Comparison of ENCODE assay signal across 33 mouse cellular contexts in the genomic region with DNA sequence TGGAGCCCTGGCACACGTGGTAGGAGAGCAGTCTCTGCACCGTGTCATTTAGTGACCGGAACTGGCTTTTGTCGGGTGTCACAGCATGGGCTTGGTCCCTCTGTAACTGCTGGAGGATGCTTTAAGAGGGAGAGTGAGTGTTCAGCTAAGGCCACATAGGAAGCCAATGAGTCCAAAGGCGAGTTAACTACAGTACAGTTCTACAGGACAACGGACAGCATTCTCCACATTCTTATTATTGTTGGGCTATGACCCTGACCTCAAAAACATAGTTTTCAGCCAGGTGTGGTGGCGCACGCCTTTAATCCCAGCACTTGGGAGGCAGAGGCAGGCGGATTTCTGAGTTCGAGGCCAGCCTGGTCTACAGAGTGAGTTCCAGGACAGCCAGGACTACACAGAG. TPM values are rescaled to one million over a fixed set of nuclear protein-coding genes. Genes with fewer than 3 reads are reported as not detected.
"Had no signal": no experiment of that assay in that cellular context is flagged by ENCODE, and none has a peak within 500 bp of the region (broad histone marks: within the 10 kb centered on the region; RNA-seq: fewer than 3 reads in every experiment).

No protein-coding gene starts in this region.

- H3K27me3 ChIP-seq: heart, embryonic 12.5 days; hindbrain, embryonic 12.5 days; intestine, embryonic 15.5 days; limb, embryonic 13.5 days; limb, embryonic 15.5 days; liver, embryonic 12.5 days had no signal

- H3K4me3 ChIP-seq: heart, embryonic 10.5 days; heart, embryonic 12.5 days; hindbrain, embryonic 10.5 days; hindbrain, embryonic 12.5 days; intestine, embryonic 15.5 days; limb, embryonic 13.5 days; limb, embryonic 15.5 days; liver, embryonic 12.5 days had no signal

- H3K4me1 ChIP-seq: heart, embryonic 10.5 days; heart, embryonic 12.5 days; hindbrain, embryonic 10.5 days; hindbrain, embryonic 12.5 days; intestine, embryonic 15.5 days; limb, embryonic 13.5 days; limb, embryonic 15.5 days; liver, embryonic 12.5 days had no signal

- DNase-seq: gastrocnemius, postnatal 14 days; gastrocnemius, postnatal 36 days; kidney, adult 11 months; kidney, adult 8-10 months; kidney, postnatal 10 days; kidney, postnatal 36 days; layer of hippocampus, adult 9-11 months; layer of hippocampus, postnatal 36 days; left cerebral cortex, postnatal 4 days; lung, adult 18-20 months had no signal

- H3K27ac ChIP-seq: heart, embryonic 10.5 days; hindbrain, embryonic 10.5 days; hindbrain, embryonic 12.5 days; hindbrain, embryonic 14.5 days; intestine, embryonic 15.5 days; limb, embryonic 13.5 days; limb, embryonic 15.5 days; liver, embryonic 12.5 days; liver, embryonic 14.5 days had no signal

- H3K9ac ChIP-seq: heart, embryonic 12.5 days; hindbrain, embryonic 12.5 days; hindbrain, embryonic 14.5 days; intestine, embryonic 15.5 days; limb, embryonic 13.5 days; limb, embryonic 15.5 days; liver, embryonic 12.5 days; liver, embryonic 14.5 days had no signal

- H3K9me3 ChIP-seq: heart, embryonic 10.5 days; heart, embryonic 12.5 days; hindbrain, embryonic 10.5 days; hindbrain, embryonic 12.5 days; intestine, embryonic 15.5 days; limb, embryonic 13.5 days; limb, embryonic 15.5 days; liver, embryonic 12.5 days had no signal

RNA-seq across cellular contexts. Expression of a gene that starts 44.9 kb away (rescaled TPM):
- total RNA-seq: gastrocnemius, adult 18-20 months; gastrocnemius, adult 8-10 months; gastrocnemius, postnatal 14 days; gastrocnemius, postnatal 36 days; granulocyte monocyte progenitor cell, adult 5-6 weeks; heart, adult 18-20 months; heart, adult 8-10 months; heart, postnatal 10 days; heart, postnatal 25 days; heart, postnatal 4 days; left cerebral cortex, postnatal 10 days; left cerebral cortex, postnatal 25 days; left cerebral cortex, postnatal 4 days; liver, adult 2 months had no signal
- polyA plus RNA-seq: hindbrain, embryonic 16.5 days; large intestine, adult 2 months had no signal
